In the genomic region with DNA sequence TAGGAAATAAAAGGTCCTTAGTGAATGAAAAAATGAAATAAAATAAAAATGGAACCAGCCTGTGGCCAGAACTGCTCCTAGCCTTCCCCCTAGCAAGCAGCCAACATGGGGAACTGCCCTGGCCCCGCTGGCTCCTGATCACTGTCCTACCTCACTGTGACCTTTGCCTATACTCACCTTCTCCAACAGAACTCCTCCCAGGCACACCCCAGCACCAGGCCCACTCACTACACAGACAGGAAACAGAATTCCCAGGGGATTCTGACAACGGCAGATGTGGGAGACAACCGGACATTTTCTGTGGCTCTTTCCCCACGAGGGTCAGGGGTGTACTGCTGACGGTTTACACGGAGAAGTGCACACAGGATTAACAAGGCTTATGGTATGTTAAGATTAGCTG, we compare ENCODE assay signal across 13 mouse cellular contexts. TPM values are rescaled to one million over a fixed set of nuclear protein-coding genes. Genes with fewer than 3 reads are reported as not detected.
DNase-seq lines count a peak whose midpoint lies in the region; ATAC-seq and TF ChIP-seq lines count a peak whose summit lies in the region.
"Had no signal": no experiment of that assay in that cellular context is flagged by ENCODE, and none has a peak within 500 bp of the region (broad histone marks: within the 10 kb centered on the region; RNA-seq: fewer than 3 reads in every experiment).

No protein-coding gene starts in this region.

- H3K4me2 ChIP-seq in stomach, postnatal 0 days (replicated peaks; ENCODE audit: low read depth), result peak overlapping the region; percentile 92; the same call in 1 of the 2 replicates
- H3K4me2 ChIP-seq: midbrain, embryonic 13.5 days had no signal

- WGBS in kidney, adult 2 months, result 31% methylated on average over 6 of the region's 6 CpGs
- WGBS in spleen, adult 2 months, result 42% methylated on average over 6 of the region's 6 CpGs
- 68% methylated on average over 6 of the region's 6 CpGs for WGBS in embryonic facial prominence, embryonic 10.5 days
- 45% methylated on average over 6 of the region's 6 CpGs for WGBS in stomach, postnatal 0 days

- H3K27ac ChIP-seq in kidney, adult 2 months (ENCODE audit: insufficient read depth, low read depth, low read length), result peak overlapping the region; percentile 57; the same call in 1 of the 2 replicates
- peak overlapping the region; percentile 72 for H3K27ac ChIP-seq in spleen, adult 2 months (ENCODE audit: insufficient read depth, low read length)
- peak overlapping the region; percentile 41; the same call in 1 of the 2 replicates for H3K27ac ChIP-seq in embryonic facial prominence, embryonic 10.5 days (replicated peaks)
- H3K27ac ChIP-seq in stomach, postnatal 0 days (replicated peaks), result peak overlapping the region; percentile 56
- H3K27ac ChIP-seq: midbrain, embryonic 13.5 days had no signal

- TF ChIP-seq POLR2A in kidney, adult 2 months (IDR thresholded peaks at IDR 0.05; ENCODE audit: low read depth, low read length), result no peak
- no peak for TF ChIP-seq POLR2A in spleen, adult 2 months (IDR thresholded peaks at IDR 0.05; ENCODE audit: low read depth, low read length)

- H3K27me3 ChIP-seq in kidney, adult 2 months (replicated peaks; ENCODE audit: control insufficient read depth, insufficient read depth, low read length), result no peaks in the 10 kb centered on the region
- H3K27me3 ChIP-seq in spleen, adult 2 months (ENCODE audit: control insufficient read depth, insufficient read depth, low read length), result no peaks in the 10 kb centered on the region
- peaks cover 31% of the 10 kb centered on the region for H3K27me3 ChIP-seq in embryonic facial prominence, embryonic 10.5 days (replicated peaks; ENCODE audit: low read depth, poor library complexity, severe bottlenecking)
- no peaks in the 10 kb centered on the region for H3K27me3 ChIP-seq in stomach, postnatal 0 days (ENCODE audit: control insufficient read depth, insufficient read depth, low read length)

- H3K9me3 ChIP-seq in embryonic facial prominence, embryonic 10.5 days, result no peaks in the 10 kb centered on the region
- no peaks in the 10 kb centered on the region for H3K9me3 ChIP-seq in stomach, postnatal 0 days (ENCODE audit: control insufficient read depth, low read length)
- H3K9me3 ChIP-seq: midbrain, embryonic 13.5 days had no signal

- TF ChIP-seq EP300 in stomach, postnatal 0 days (optimal IDR thresholded peaks at IDR 0.05), result no peak

- peak; percentile 46 for DNase-seq in kidney, adult 2 months
- no peak for DNase-seq in kidney, adult 18-20 months
- DNase-seq in spleen, adult 2 months (ENCODE audit: low read depth in 1 of 2, low spot score in 2 of 2), result no peak
- no peak for DNase-seq in spleen, adult 18-20 months
- DNase-seq in embryonic facial prominence, embryonic 10.5 days (ENCODE audit: low spot score), result no peak
- DNase-seq in stomach, postnatal 0 days (ENCODE audit: low spot score), result peak; percentile 40
- no peak for DNase-seq in adrenal gland, adult 8-10 months
- DNase-seq in right cerebral cortex, postnatal 4 days, result no peak
- DNase-seq: adrenal gland, adult 2 months; cerebellum, postnatal 10 days; heart, postnatal 14 days; lung, postnatal 4 days had no signal

- H3K9ac ChIP-seq in stomach, postnatal 0 days (ENCODE audit: low read length), result 0 out of 2 replicates have a peak overlapping the region, but pooled peaks have one; percentile 8
- H3K9ac ChIP-seq: midbrain, embryonic 13.5 days had no signal

- no peaks in the 10 kb centered on the region for H3K36me3 ChIP-seq in kidney, adult 2 months (ENCODE audit: control insufficient read depth, insufficient read depth, low read length)
- peaks cover 5% of the 10 kb centered on the region; the same call in 1 of the 2 replicates for H3K36me3 ChIP-seq in spleen, adult 2 months (ENCODE audit: control insufficient read depth, insufficient read depth, low read length)
- no peaks in the 10 kb centered on the region for H3K36me3 ChIP-seq in embryonic facial prominence, embryonic 10.5 days (replicated peaks)
- no peaks in the 10 kb centered on the region for H3K36me3 ChIP-seq in stomach, postnatal 0 days (ENCODE audit: control insufficient read depth, insufficient read depth, low read length)
- H3K36me3 ChIP-seq: midbrain, embryonic 13.5 days had no signal

- H3K4me1 ChIP-seq in kidney, adult 2 months (ENCODE audit: control insufficient read depth, insufficient read depth, low read length), result peaks cover 48% of the 10 kb centered on the region
- H3K4me1 ChIP-seq in spleen, adult 2 months (ENCODE audit: control insufficient read depth, insufficient read depth, insufficient read length), result peaks cover 47% of the 10 kb centered on the region
- peaks cover 64% of the 10 kb centered on the region for H3K4me1 ChIP-seq in embryonic facial prominence, embryonic 10.5 days
- H3K4me1 ChIP-seq in stomach, postnatal 0 days (replicated peaks; ENCODE audit: control insufficient read depth, insufficient read depth), result no peaks in the 10 kb centered on the region

- H3K4me3 ChIP-seq in kidney, adult 2 months (ENCODE audit: insufficient read depth, low read depth, low read length), result no peak overlapping the region
- peak overlapping the region; percentile 23; the same call in 1 of the 2 replicates for H3K4me3 ChIP-seq in spleen, adult 2 months (ENCODE audit: extremely low read depth, insufficient read depth, insufficient read length)
- no peak overlapping the region for H3K4me3 ChIP-seq in embryonic facial prominence, embryonic 10.5 days
- H3K4me3 ChIP-seq in stomach, postnatal 0 days (ENCODE audit: low read depth, low read length), result no peak overlapping the region
- H3K4me3 ChIP-seq: midbrain, embryonic 13.5 days had no signal

- no peak for ATAC-seq in stomach, postnatal 0 days (ENCODE audit: low FRiP score, low TSS enrichment)
- ATAC-seq: midbrain, embryonic 13.5 days had no signal

- TF ChIP-seq CTCF in kidney, adult 2 months (conservative IDR thresholded peaks at IDR 0.05; ENCODE audit: insufficient read depth, insufficient read length, low read depth, low read length), result no peak
- no peak for TF ChIP-seq CTCF in spleen, adult 2 months (IDR thresholded peaks at IDR 0.05; ENCODE audit: extremely low read depth, insufficient read depth, insufficient read length, insufficient replicate concordance)
- no peak for TF ChIP-seq CTCF in stomach, postnatal 0 days (IDR thresholded peaks at IDR 0.05; ENCODE audit: low read depth)

RNA-seq across cellular contexts. Expression of gene Ezr, which starts 5.5 kb away (rescaled TPM):
- polyA plus RNA-seq in kidney, adult 2 months (2012; rRNA removed), result 129 and 152 TPM in 2 replicates
- polyA plus RNA-seq in spleen, adult 2 months (2012; rRNA removed), result 63.0 and 73.5 TPM in 2 replicates
- polyA plus RNA-seq in embryonic facial prominence, embryonic 10.5 days (2016; fragmentation: Nextera tagmentation; extraction: Ambion mirVana), result 51.6 and 55.0 TPM in 2 replicates
- polyA plus RNA-seq in stomach, postnatal 0 days (2015; fragmentation: Nextera tagmentation; extraction: Ambion mirVana), result 289 and 299 TPM in 2 replicates
- 10 to 100 TPM; 18.8 to 34.8 (median 23.9) TPM for total RNA-seq in adrenal gland, adult 8-10 months (2022)

Comparison
In these comparisons a context has a peak if more than half of its experiments do, and no peak if none do; other contexts are left out.
1. DNase-seq: peak in kidney, adult 2 months (single experiment) and stomach, postnatal 0 days (single experiment); none in kidney, adult 18-20 months (single experiment), spleen, adult 2 months (0 of 2), spleen, adult 18-20 months (0 of 2), embryonic facial prominence, embryonic 10.5 days (single experiment), adrenal gland, adult 8-10 months (single experiment) and right cerebral cortex, postnatal 4 days (single experiment).
2. Peak in every context shown above with its lines, with median percentiles within 50 percentile points of each other: H3K27ac ChIP-seq.